Mouse (Mus musculus): Measurements from ENCODE around the gene Gas8. TPM values are rescaled to one million over a fixed set of nuclear protein-coding genes. Genes with fewer than 3 reads are reported as not detected.
"Not testable (repeated sequence)": the region's sequence is repeated elsewhere in the genome, so short reads cannot be mapped to it uniquely, and the experiment has no call there.

The Gas8 gene
- total RNA-seq, 2 experiments from 2014 or later = 34.1 to 34.8 TPM

DNA sequence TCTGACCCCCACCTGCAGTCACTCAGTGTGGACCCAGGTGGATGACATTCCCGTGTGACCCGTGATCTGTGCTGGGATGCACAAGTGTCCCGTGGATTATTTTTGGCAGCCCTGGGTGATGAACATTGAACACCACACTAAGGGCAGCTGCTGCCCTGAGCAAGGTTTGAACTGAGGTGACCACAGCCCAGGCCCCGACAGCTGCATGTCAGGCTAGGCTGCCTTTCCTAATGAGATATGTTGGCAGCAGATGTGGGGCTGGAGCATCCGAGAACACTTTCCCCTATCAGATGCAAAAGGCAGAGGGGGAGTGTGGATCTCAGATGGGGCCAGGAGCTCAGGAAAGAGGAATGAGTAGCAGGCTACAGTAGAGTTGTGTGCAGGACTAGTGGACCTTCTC, 7.8 kb upstream of the Gas8 start:
- intact Hi-C loops (cut with DNase I) = no loop called here
- no peak for DNase-seq (ENCODE audit: extremely low spot score in 1 of 2, low spot score in 2 of 2)

DNA sequence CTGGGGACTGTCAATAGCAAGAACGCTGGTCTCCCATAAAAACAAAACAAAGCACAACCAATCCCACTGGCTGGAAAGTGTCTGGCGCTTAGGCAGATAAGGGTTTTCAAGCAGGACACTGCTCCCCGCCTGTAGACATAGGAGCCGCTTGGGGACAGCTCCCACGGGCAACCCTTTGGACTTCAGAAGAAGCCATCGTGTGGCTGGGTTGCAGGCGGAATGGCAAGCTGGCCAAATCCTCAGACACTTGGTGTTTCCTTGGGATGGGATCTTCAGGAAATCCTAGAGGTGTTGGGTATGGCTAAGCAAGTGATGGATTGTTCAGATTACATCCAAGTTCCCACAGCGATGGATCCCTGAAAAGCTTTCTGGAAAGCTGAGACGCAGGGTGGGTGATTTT, 4.5 kb upstream of the Gas8 start:
- intact Hi-C loops (cut with DNase I) = no loop called here
- no peak for DNase-seq (ENCODE audit: extremely low spot score in 1 of 2, low spot score in 2 of 2)

DNA sequence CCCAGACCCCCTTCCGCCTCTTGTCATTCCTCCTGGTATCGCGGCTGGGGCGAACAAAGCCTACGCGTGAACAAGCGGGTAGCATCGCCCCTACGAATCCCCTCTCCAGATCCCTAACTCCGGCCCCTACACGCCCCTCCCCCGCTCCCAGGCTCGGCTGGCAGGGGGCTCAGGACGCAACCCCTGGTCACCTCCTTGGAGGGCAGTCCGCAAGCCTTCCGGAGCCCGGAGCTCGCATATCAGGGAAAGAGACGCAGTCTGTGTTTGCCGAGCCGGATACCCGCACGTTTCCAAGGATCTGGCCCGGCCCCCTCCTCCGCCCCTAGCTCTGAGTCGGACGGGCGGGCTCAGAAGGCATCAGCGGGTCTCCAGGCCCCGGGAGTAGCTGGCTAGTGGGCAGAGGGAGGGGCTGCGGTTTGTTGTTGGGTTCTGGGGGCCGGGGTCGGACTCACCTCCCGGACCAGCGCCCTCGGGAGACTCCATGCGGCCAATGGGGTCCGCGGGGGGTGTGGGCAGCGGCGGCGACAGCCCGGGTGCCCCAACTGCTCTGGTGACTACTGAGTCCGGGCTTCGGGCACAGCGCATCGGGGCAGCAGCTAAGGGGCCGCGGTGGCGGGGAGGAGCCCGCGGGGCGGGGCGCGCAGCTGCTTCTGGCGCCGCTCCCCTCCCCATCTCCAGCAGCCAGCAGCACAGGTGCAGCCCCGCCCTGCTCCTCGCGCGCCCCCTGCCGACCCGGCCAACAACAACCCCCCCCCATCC, 3.7 kb upstream of the Gas8 start, which contains the start of gene Dbndd1:
Gene Dbndd1, minus strand, starts transcription at position 683 of the 759 bp plus-strand sequence.
- peak in 1 of 2 experiments; percentile 75 for DNase-seq (ENCODE audit: extremely low spot score in 1 of 2, low spot score in 2 of 2)
- intact Hi-C loops (cut with DNase I) = no loop called here

GRCm38 (mm10) chr8:123515540-123515897, 3.1 kb upstream of the Gas8 start:
- intact Hi-C loops (cut with DNase I) = no loop called here
- no peak for DNase-seq (ENCODE audit: extremely low spot score in 1 of 2, low spot score in 2 of 2)

DNA sequence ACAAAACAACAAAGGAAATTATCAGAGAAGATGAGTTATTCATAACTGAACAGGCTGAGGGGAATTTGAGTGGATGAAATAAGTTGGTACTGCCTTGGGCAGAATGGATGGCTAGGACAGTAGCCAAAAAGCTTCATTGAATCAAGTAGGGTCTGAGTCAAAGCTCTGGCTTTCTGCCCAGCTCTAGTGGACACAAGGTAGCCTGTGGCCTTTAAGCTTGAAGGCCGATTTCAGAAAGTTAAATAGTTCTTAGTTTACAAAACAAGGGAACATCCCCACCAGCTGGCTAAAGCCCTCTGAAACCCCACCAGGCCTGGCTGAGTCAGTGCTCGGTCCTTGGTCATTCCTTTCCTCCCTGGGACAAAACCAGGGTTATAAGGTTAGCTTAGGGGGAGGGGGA, 2.0 kb upstream of the Gas8 start:
- DNase-seq (ENCODE audit: extremely low spot score in 1 of 2, low spot score in 2 of 2) = no peak
- intact Hi-C loops (cut with DNase I) = no loop called here

- no peak for DNase-seq (ENCODE audit: extremely low spot score in 1 of 2, low spot score in 2 of 2)
- intact Hi-C loops (cut with DNase I) = no loop called here
These were observed 462 bp upstream of the Gas8 start for GRCm38 (mm10) chr8:123518172-123518571.

- intact Hi-C loops (cut with DNase I); DNase-seq (ENCODE audit: extremely low spot score in 1 of 2, low spot score in 2 of 2): not testable (repeated sequence)
These were observed 1.4 kb downstream of the Gas8 start for GRCm38 (mm10) chr8:123520048-123520447.

GRCm38 (mm10) chr8:123527720-123528489, 9.3 kb downstream of the Gas8 start:
- no peak for DNase-seq (ENCODE audit: extremely low spot score in 1 of 2, low spot score in 2 of 2)
- intact Hi-C loops (cut with DNase I) = no loop called here

- intact Hi-C loops (cut with DNase I) = no loop called here
- DNase-seq (ENCODE audit: extremely low spot score in 1 of 2, low spot score in 2 of 2) = no peak
These were observed 17.8 kb downstream of the Gas8 start for GRCm38 (mm10) chr8:123536242-123536989.

DNA sequence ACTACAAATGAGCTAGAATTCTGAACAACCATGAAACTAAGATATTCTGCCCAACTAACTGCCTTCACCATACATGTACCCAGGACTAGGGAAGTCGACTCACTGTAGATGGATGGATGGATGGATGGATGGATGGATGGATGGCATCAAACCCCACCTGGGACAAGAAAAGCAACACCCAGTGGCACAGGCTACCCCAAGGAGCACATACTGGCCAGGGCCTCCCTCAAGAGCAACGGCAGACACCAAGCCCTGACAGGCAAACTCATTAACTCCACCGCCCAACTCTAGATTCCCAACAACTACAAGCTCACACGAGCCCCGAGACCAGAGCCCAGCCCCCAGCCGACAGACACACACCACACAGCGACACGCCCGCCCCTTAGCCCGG, 18.4 kb downstream of the Gas8 start:
- intact Hi-C loops (cut with DNase I) = no loop called here
- DNase-seq (ENCODE audit: extremely low spot score in 1 of 2, low spot score in 2 of 2) = peak in 1 of 2 experiments; percentile 12

GRCm38 (mm10) chr8:123537641-123538040, 19.0 kb downstream of the Gas8 start:
- DNase-seq (ENCODE audit: extremely low spot score in 1 of 2, low spot score in 2 of 2) = peak; percentile 32 to 61
- intact Hi-C loops (cut with DNase I) = not testable (repeated sequence)

GRCm38 (mm10) chr8:123564221-123564620, 45.6 kb downstream of the Gas8 start:
- intact Hi-C loops (cut with DNase I) = not testable (repeated sequence)

GRCm38 (mm10) chr8:123575386-123575785, 56.8 kb downstream of the Gas8 start:
- intact Hi-C loops (cut with DNase I) = not testable (repeated sequence)
- DNase-seq (ENCODE audit: extremely low spot score in 1 of 2, low spot score in 2 of 2) = peak in 1 of 2 experiments; percentile 19

More at GRCm38 (mm10) chr8:123564221-123564620, 45.6 kb downstream of the Gas8 start:
- not testable (repeated sequence) for DNase-seq (ENCODE audit: extremely low spot score in 1 of 2, low spot score in 2 of 2)

Other genes with a start within 250 kb of the Gas8 start
- gene Fanca, start 200.3 kb upstream of the Gas8 start, total RNA-seq (2021) = 1 to 10 TPM; 4.0 to 4.1 TPM
- 10 to 100 TPM; 16.2 to 17.4 TPM for gene Spire2, start 186.1 kb upstream of the Gas8 start, total RNA-seq (2021)
- gene Tcf25, start 145.1 kb upstream of the Gas8 start, total RNA-seq (2021) = 100 to 1,000 TPM; 498 to 558 TPM
- not detected for gene Mc1r, start 111.7 kb upstream of the Gas8 start, total RNA-seq (2021)
- gene Tubb3, start 107.4 kb upstream of the Gas8 start, total RNA-seq (2021) = 1,000 to 10,000 TPM; 1,287 to 1,390 TPM
- gene Def8, start 95.3 kb upstream of the Gas8 start, total RNA-seq (2021) = 10 to 100 TPM; 75.4 to 77.6 TPM
- gene Afg3l1, start 40.9 kb upstream of the Gas8 start, total RNA-seq (2021) = 10 to 100 TPM; 38.3 to 38.6 TPM
- gene Dbndd1, start 3.4 kb upstream of the Gas8 start, total RNA-seq (2021) = 10 to 100 TPM; 16.0 to 17.9 TPM
- gene Rhou, start 135.1 kb downstream of the Gas8 start, total RNA-seq (2021) = 10 to 100 TPM; 55.4 to 56.1 TPM

Measured in left cerebral cortex, postnatal 10 days (tissue).